Mouse (Mus musculus): ENCODE results near the gene Col28a1. TPM values are rescaled to one million over a fixed set of nuclear protein-coding genes. Genes with fewer than 3 reads are reported as not detected.
A peak's percentile ranks its signal among the peaks of the same experiment; 100 is the strongest.
"Not testable (repeated sequence)": the region's sequence is repeated elsewhere in the genome, so short reads cannot be mapped to it uniquely, and the experiment has no call there.

The Col28a1 gene
- polyA plus RNA-seq, 1 experiment from 2014 or later: 0.07 TPM

DNA sequence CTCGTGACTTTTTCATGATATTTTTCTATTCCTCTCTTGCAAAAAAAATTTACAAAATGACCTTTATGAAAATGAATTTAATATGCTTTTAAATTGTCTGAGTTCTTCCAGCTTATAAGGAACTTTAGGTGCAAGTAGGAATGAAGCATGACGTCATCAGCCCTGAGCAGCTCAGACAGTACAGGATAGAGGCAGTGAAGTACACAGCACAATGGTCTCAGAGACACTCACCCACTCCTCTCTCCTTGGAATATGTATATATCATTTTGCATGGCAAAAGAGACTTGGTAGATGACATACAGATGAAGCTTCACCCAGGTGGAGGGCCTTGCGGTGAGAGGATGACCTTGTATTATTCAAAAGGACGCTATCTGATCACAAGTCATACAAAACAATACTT, 197.7 kb downstream of the Col28a1 start:
- no peaks in the 10 kb centered on the region for H3K36me3 ChIP-seq (ENCODE audit: control insufficient read depth, insufficient read depth)
- no peaks in the 10 kb centered on the region for H3K9me3 ChIP-seq (replicated peaks; ENCODE audit: control insufficient read depth, low read length)
- WGBS (ENCODE audit: insufficient replicate concordance): 65% methylated on average over 4 of the region's 4 CpGs
- H3K4me3 ChIP-seq (ENCODE audit: low read depth, low read length): no peak overlapping the region
- H3K4me1 ChIP-seq (ENCODE audit: control insufficient read depth, low read depth, low read length): no peaks in the 10 kb centered on the region
- H3K27me3 ChIP-seq (ENCODE audit: control insufficient read depth, insufficient read depth, low read depth, low read length): no peaks in the 10 kb centered on the region
- H3K9ac ChIP-seq (ENCODE audit: low read depth, low read length): no peak overlapping the region
- H3K27ac ChIP-seq (ENCODE audit: low read length): no peak overlapping the region
- no peak overlapping the region for H3K4me2 ChIP-seq (ENCODE audit: low read depth, low read length)
- ATAC-seq (ENCODE audit: low read depth): no peak

DNA sequence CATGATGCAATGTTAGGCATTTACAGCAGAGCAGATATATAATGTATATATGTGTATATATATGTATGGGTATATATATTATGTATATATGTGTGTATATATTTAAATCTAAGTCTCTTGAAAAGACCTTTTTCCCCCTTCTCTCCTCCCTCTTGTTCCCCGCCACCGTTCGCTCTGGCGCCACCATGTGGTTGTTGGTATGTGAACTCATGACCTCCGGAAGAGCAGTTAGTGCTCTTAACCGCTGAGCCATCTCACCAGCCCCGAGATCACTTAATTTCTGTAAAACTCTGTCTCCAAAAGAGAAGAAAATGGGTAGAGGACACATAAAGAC, 208.8 kb downstream of the Col28a1 start:
- 23% methylated on average over 7 of the region's 7 CpGs for WGBS (ENCODE audit: insufficient replicate concordance)
- H3K36me3 ChIP-seq (ENCODE audit: control insufficient read depth, insufficient read depth): no peaks in the 10 kb centered on the region
- H3K4me1 ChIP-seq (ENCODE audit: control insufficient read depth, low read depth, low read length): no peaks in the 10 kb centered on the region
- no peaks in the 10 kb centered on the region for H3K27me3 ChIP-seq (ENCODE audit: control insufficient read depth, insufficient read depth, low read depth, low read length)
- no peaks in the 10 kb centered on the region for H3K9me3 ChIP-seq (replicated peaks; ENCODE audit: control insufficient read depth, low read length)
- H3K27ac ChIP-seq (ENCODE audit: low read length): no peak overlapping the region
- peak overlapping the region; percentile 30 for H3K4me3 ChIP-seq (ENCODE audit: low read depth, low read length)
- H3K4me2 ChIP-seq (ENCODE audit: low read depth, low read length): peak overlapping the region; percentile 47
- no peak for ATAC-seq (ENCODE audit: low read depth)
- no peak overlapping the region for H3K9ac ChIP-seq (ENCODE audit: low read depth, low read length)

DNA sequence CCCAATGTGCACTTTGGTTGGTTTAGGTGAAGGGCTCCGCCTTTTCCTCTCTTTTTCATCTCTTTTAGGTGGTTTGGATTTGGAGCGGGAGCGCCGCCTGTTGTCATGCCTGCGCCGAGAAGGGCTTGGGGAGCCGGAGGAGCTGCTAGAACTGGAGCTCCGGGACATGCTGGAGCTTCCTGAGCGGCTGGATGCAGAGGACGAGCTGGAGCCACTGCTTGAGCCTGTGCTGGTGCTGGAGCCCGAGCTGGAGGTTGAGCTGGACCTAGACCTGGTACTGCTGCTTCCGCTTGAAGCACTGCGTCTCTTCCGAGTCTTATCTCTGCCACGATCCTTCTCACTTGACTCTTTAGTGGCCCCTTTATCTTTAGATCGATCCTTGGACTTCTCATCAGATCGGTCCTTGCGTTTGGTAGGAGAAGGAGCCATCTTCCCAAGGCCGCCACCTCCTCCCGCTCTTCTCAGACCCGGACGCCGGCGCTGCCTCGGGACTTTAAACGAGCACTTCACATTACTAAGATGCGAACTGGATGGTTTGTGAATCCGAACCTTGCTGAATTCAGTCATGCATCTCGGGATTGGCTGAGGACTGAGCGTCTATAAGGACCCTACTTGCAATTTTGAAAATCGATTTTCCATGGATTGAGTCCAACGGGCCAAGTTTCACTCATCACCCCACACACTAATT, 209.3 kb downstream of the Col28a1 start:
- 49% methylated on average over 32 of the region's 32 CpGs for WGBS (ENCODE audit: insufficient replicate concordance)
- not testable (repeated sequence) for H3K27ac ChIP-seq (ENCODE audit: low read length); H3K9ac ChIP-seq (ENCODE audit: low read depth, low read length); ATAC-seq (ENCODE audit: low read depth); H3K4me1 ChIP-seq (ENCODE audit: control insufficient read depth, low read depth, low read length); H3K36me3 ChIP-seq (ENCODE audit: control insufficient read depth, insufficient read depth); H3K9me3 ChIP-seq (replicated peaks; ENCODE audit: control insufficient read depth, low read length); H3K27me3 ChIP-seq (ENCODE audit: control insufficient read depth, insufficient read depth, low read depth, low read length)
- Histone ChIP-seq H3K4me3 (ENCODE audit: low read depth, low read length) (peak overlapping the region; percentile 30), H3K4me2 (ENCODE audit: low read depth, low read length) (peak overlapping the region; percentile 47)

DNA sequence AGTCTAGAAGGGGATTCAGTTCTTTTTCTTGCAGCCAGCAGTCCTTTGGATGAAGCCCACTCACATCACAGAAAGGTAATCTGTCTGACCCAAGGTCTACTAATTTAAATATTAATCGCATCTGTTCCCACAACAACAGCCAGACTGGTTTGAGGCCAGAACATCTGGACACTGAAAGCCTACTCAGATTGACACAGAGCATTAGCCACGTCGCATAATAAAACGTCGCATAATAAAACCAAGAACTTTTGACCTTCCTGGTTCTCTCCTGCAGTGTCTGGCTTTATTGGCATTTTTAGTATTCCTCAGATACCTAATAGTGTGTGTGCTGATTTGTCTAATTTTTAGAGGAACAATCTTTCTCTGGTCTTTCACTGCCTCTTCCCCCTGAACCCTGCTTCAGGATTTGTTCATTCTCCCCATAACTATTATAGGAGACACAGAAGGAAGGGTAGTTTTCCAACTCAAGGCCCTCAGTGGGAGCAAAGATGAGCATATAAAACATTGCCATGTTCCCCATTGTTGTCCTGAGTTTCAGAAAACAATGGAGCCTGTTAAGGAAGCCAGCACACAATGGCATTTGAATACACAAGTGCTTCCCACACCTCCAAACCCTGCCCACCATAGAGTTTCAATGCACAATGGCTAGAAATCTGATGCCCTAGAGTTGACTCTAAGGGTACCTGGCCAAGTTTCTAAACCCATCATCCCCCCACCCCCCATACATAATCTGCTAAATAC, 221.2 kb downstream of the Col28a1 start:
- Histone ChIP-seq H3K4me3 (ENCODE audit: low read depth, low read length) (no peak overlapping the region), H3K4me2 (ENCODE audit: low read depth, low read length) (no peak overlapping the region), H3K9ac (ENCODE audit: low read depth, low read length) (no peak overlapping the region), H3K36me3 (ENCODE audit: control insufficient read depth, insufficient read depth) (no peaks in the 10 kb centered on the region), H3K27me3 (ENCODE audit: control insufficient read depth, insufficient read depth, low read depth, low read length) (no peaks in the 10 kb centered on the region), H3K27ac (ENCODE audit: low read length) (no peak overlapping the region), H3K4me1 (ENCODE audit: control insufficient read depth, low read depth, low read length) (no peaks in the 10 kb centered on the region), H3K9me3 (replicated peaks; ENCODE audit: control insufficient read depth, low read length) (no peaks in the 10 kb centered on the region)
- 68% methylated on average over 5 of the region's 5 CpGs for WGBS (ENCODE audit: insufficient replicate concordance)
- no peak for ATAC-seq (ENCODE audit: low read depth)

DNA sequence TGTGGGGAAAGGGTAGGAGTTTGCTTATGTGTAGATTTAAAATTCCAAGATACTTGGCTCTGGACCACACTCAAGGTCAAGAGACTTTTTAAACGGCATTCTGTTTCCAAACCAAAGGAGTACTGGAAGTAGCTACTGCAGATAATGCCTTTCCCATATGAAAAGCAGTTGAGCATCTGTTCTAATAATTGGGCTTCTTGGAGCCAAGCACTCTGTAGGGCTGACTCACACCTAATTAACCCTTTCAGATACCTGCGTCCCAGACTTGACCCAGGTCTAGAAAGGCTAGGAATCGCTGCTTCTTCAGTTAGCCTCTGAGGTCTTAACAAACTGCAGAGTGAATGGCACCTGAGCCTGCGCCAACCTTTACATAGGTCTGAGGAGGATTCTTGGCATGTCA, 223.0 kb downstream of the Col28a1 start:
- Histone ChIP-seq H3K4me3 (ENCODE audit: low read depth, low read length) (no peak overlapping the region), H3K4me1 (ENCODE audit: control insufficient read depth, low read depth, low read length) (no peaks in the 10 kb centered on the region), H3K36me3 (ENCODE audit: control insufficient read depth, insufficient read depth) (no peaks in the 10 kb centered on the region), H3K9ac (ENCODE audit: low read depth, low read length) (no peak overlapping the region), H3K27ac (ENCODE audit: low read length) (no peak overlapping the region), H3K4me2 (ENCODE audit: low read depth, low read length) (no peak overlapping the region), H3K27me3 (ENCODE audit: control insufficient read depth, insufficient read depth, low read depth, low read length) (no peaks in the 10 kb centered on the region), H3K9me3 (replicated peaks; ENCODE audit: control insufficient read depth, low read length) (no peaks in the 10 kb centered on the region)
- no peak for ATAC-seq (ENCODE audit: low read depth)
- WGBS (ENCODE audit: insufficient replicate concordance): 55% methylated on average over 4 of the region's 4 CpGs

- H3K9ac ChIP-seq (ENCODE audit: low read depth, low read length): no peak overlapping the region
- peak; percentile 16; the same call in 1 of the 2 replicates for ATAC-seq (ENCODE audit: low read depth)
- no peak overlapping the region for H3K4me2 ChIP-seq (ENCODE audit: low read depth, low read length)
- H3K9me3 ChIP-seq (replicated peaks; ENCODE audit: control insufficient read depth, low read length): no peaks in the 10 kb centered on the region
- no peak overlapping the region for H3K4me3 ChIP-seq (ENCODE audit: low read depth, low read length)
- H3K4me1 ChIP-seq (ENCODE audit: control insufficient read depth, low read depth, low read length): no peaks in the 10 kb centered on the region
- no peaks in the 10 kb centered on the region for H3K36me3 ChIP-seq (ENCODE audit: control insufficient read depth, insufficient read depth)
- H3K27me3 ChIP-seq (ENCODE audit: control insufficient read depth, insufficient read depth, low read depth, low read length): no peaks in the 10 kb centered on the region
- H3K27ac ChIP-seq (ENCODE audit: low read length): no peak overlapping the region
- 52% methylated on average over 11 of the region's 11 CpGs for WGBS (ENCODE audit: insufficient replicate concordance)
These were observed 226.4 kb downstream of the Col28a1 start for GRCm38 (mm10) chr6:7965833-7966522.

GRCm38 (mm10) chr6:7962749-7963148, 229.7 kb downstream of the Col28a1 start:
- ATAC-seq (ENCODE audit: low read depth): no peak
- H3K27me3 ChIP-seq (ENCODE audit: control insufficient read depth, insufficient read depth, low read depth, low read length): no peaks in the 10 kb centered on the region
- H3K27ac ChIP-seq (ENCODE audit: low read length): no peak overlapping the region
- H3K4me2 ChIP-seq (ENCODE audit: low read depth, low read length): no peak overlapping the region
- no peaks in the 10 kb centered on the region for H3K4me1 ChIP-seq (ENCODE audit: control insufficient read depth, low read depth, low read length)
- no peaks in the 10 kb centered on the region for H3K36me3 ChIP-seq (ENCODE audit: control insufficient read depth, insufficient read depth)
- H3K9me3 ChIP-seq (replicated peaks; ENCODE audit: control insufficient read depth, low read length): no peaks in the 10 kb centered on the region
- H3K9ac ChIP-seq (ENCODE audit: low read depth, low read length): no peak overlapping the region
- H3K4me3 ChIP-seq (ENCODE audit: low read depth, low read length): no peak overlapping the region
- WGBS (ENCODE audit: insufficient replicate concordance): 44% methylated on average over 7 of the region's 7 CpGs

GRCm38 (mm10) chr6:7952208-7952607, 240.2 kb downstream of the Col28a1 start:
- H3K9ac ChIP-seq (ENCODE audit: low read depth, low read length): no peak overlapping the region
- H3K4me1 ChIP-seq (ENCODE audit: control insufficient read depth, low read depth, low read length): no peaks in the 10 kb centered on the region
- no peaks in the 10 kb centered on the region for H3K27me3 ChIP-seq (ENCODE audit: control insufficient read depth, insufficient read depth, low read depth, low read length)
- H3K4me3 ChIP-seq (ENCODE audit: low read depth, low read length): no peak overlapping the region
- no peak for ATAC-seq (ENCODE audit: low read depth)
- H3K27ac ChIP-seq (ENCODE audit: low read length): no peak overlapping the region
- no peak overlapping the region for H3K4me2 ChIP-seq (ENCODE audit: low read depth, low read length)
- H3K9me3 ChIP-seq (replicated peaks; ENCODE audit: control insufficient read depth, low read length): no peaks in the 10 kb centered on the region
- 51% methylated on average over 2 of the region's 2 CpGs for WGBS (ENCODE audit: insufficient replicate concordance)
- H3K36me3 ChIP-seq (ENCODE audit: control insufficient read depth, insufficient read depth): no peaks in the 10 kb centered on the region

DNA sequence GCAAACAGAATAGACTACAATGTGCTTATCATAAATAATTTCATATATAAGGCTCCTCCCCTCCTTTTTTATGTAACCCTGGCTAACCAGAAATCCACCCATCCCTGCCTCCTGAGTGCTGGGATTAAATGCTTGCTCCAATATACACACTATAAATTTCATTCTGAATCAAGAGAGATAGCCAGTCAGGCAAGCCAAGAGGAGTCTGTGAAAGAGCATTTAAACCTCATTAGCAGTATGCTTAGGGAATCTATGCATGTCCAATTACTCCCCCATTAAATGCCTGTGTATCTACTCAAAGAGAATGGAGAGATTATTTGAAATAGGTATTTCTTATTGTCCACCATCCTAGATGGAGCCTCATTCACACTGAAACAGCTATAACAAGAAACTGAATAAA, 240.6 kb downstream of the Col28a1 start:
- Histone ChIP-seq H3K4me1 (ENCODE audit: control insufficient read depth, low read depth, low read length) (no peaks in the 10 kb centered on the region), H3K4me2 (ENCODE audit: low read depth, low read length) (no peak overlapping the region), H3K9ac (ENCODE audit: low read depth, low read length) (no peak overlapping the region), H3K27me3 (ENCODE audit: control insufficient read depth, insufficient read depth, low read depth, low read length) (no peaks in the 10 kb centered on the region), H3K36me3 (ENCODE audit: control insufficient read depth, insufficient read depth) (no peaks in the 10 kb centered on the region), H3K4me3 (ENCODE audit: low read depth, low read length) (no peak overlapping the region), H3K9me3 (replicated peaks; ENCODE audit: control insufficient read depth, low read length) (no peaks in the 10 kb centered on the region), H3K27ac (ENCODE audit: low read length) (no peak overlapping the region)
- ATAC-seq (ENCODE audit: low read depth): no peak
